Mouse (Mus musculus) brain, embryonic 14.5 days (tissue): ENCODE measurements around the gene Olfr866. TPM values are rescaled to one million over a fixed set of nuclear protein-coding genes. Genes with fewer than 3 reads are reported as not detected.

Experiments used
- DNase-seq: peaks from one replicate; pipeline ENCODE4 v3.0.0-alpha.2; 2011; ENCODE audit warnings: low read depth
- CTCF ChIP-seq: fragments of 200-500 bp; IDR thresholded peaks from 2 replicates; pipeline ENCODE4 v1.5.1; 2012; ENCODE audit warnings: inconsistent platforms, mild to moderate bottlenecking, moderate library complexity, borderline replicate concordance; ENCODE audit not compliant: insufficient read depth, insufficient read length; ENCODE audit errors: extremely low read depth
- POLR2A ChIP-seq: fragments of 200-500 bp; IDR thresholded peaks from 2 replicates; pipeline ENCODE4 v1.6.1; 2012; ENCODE audit warnings: mild to moderate bottlenecking, inconsistent platforms, borderline replicate concordance; ENCODE audit not compliant: poor library complexity, insufficient read depth, insufficient read length, severe bottlenecking; ENCODE audit errors: extremely low read depth
- polyA plus RNA-seq: library from polyadenylated mRNA; depleted of rRNA; stranded (reverse); fragments of >200 nt; gene quantifications from 2 replicates; pipeline ENCODE4 v1.2.3, GENCODE M21; 2012; rRNA removed

The Olfr866 gene
- polyA plus RNA-seq, result not detected in 2 replicates

DNA sequence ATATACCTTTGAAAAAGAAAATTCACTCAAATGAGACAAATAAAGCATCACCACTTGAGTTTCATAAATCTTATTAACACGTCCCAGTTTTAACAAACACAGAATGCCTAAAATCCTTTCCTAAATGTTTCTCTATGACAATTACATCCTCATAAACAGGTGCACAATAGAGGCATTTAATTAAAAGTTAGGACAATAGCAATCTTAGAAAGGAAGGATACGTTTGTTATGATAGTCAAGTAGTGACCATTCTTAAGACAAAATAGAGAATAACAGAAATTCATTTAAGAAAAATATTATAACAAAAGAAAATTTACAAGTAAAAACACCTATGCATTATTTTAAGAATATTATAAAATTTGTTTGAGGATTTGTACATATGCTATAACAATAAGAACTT lies at the start of gene Olfr866:
TSS of gene Olfr866 (minus strand) at position 101 of the 400 bp plus-strand sequence.
- no peak for DNase-seq
- no peak for TF ChIP-seq CTCF
- TF ChIP-seq POLR2A, result no peak

GRCm38 (mm10) chr9:20073523-20074177 lies 45.8 kb upstream of the Olfr866 start:
- no peak for DNase-seq

GRCm38 (mm10) chr9:20071291-20071690 lies 43.5 kb upstream of the Olfr866 start:
- TF ChIP-seq CTCF, result no peak

More at GRCm38 (mm10) chr9:20073523-20074177, 45.8 kb upstream of the Olfr866 start:
- TF ChIP-seq POLR2A, result no peak
- TF ChIP-seq CTCF, result no peak

DNA sequence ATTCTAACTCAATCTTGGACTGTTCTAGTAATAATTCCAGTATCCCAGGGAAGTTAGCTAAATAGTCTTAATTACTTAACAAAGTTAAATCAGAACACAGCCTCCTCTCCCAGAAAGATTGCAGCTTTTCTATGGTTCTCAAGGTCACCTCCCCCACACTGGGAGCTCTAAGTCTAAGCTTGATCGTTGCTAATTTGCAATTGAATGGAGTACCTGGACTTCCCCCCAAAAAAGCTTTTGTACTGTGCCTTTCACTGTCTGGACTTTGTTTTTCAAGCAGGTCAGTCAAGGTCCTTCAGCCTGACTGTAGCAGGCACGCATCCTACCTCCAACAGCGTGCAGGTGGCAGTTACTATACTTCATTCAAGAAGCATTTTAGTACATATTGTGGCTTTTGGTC lies 42.4 kb upstream of the Olfr866 start:
- no peak for TF ChIP-seq CTCF

More at GRCm38 (mm10) chr9:20071291-20071690, 43.5 kb upstream of the Olfr866 start:
- DNase-seq, result no peak

GRCm38 (mm10) chr9:20057462-20057861 lies 29.6 kb upstream of the Olfr866 start, which contains the start of gene Olfr867:
Olfr867 (minus strand) TSS chr9:20057562.
- TF ChIP-seq POLR2A, result no peak
- no peak for TF ChIP-seq CTCF
- DNase-seq, result no peak

More for the DNA sequence above, 42.4 kb upstream of the Olfr866 start:
- no peak for DNase-seq

- DNase-seq, result no peak
- TF ChIP-seq CTCF (no peak), POLR2A (no peak)
Observed at GRCm38 (mm10) chr9:20047964-20048363, 20.1 kb upstream of the Olfr866 start.

Other genes starting within 250 kb of the Olfr866 start
- not detected in 2 replicates for gene Olfr58, start 247.8 kb downstream of the Olfr866 start, polyA plus RNA-seq
- not detected in 2 replicates for gene Olfr859, start 223.1 kb downstream of the Olfr866 start, polyA plus RNA-seq
- gene Olfr860, start 178.3 kb downstream of the Olfr866 start, polyA plus RNA-seq, result not detected in 2 replicates
- not detected in 2 replicates for gene Olfr862, start 140.0 kb downstream of the Olfr866 start, polyA plus RNA-seq
- not detected in 2 replicates for gene Olfr77, start 111.2 kb downstream of the Olfr866 start, polyA plus RNA-seq
- gene Olfr867, start 29.5 kb upstream of the Olfr866 start, polyA plus RNA-seq, result not detected in 2 replicates
- gene Olfr868, start 70.6 kb upstream of the Olfr866 start, polyA plus RNA-seq, result not detected in 2 replicates
- gene Olfr869, start 101.0 kb upstream of the Olfr866 start, polyA plus RNA-seq, result not detected in 2 replicates
- not detected in 2 replicates for gene Olfr870, start 146.0 kb upstream of the Olfr866 start, polyA plus RNA-seq
- not detected in 2 replicates for gene Olfr871, start 184.2 kb upstream of the Olfr866 start, polyA plus RNA-seq
- not detected in 2 replicates for gene Olfr872, start 209.1 kb upstream of the Olfr866 start, polyA plus RNA-seq